Mouse (Mus musculus) frontal cortex, adult (tissue): ENCODE results near the gene Nme7.

Source experiments
- ATAC-seq: cut with Nextera tagmentation; 2 replicates; pipeline ENCODE4 v1.9.2; 2017; ENCODE audit warnings: mild to moderate bottlenecking, moderate library complexity, mixed read lengths; ENCODE audit not compliant: low TSS enrichment

The Nme7 gene

GRCm38 (mm10) chr1:164303821-164304220, at the start of gene Nme7:
Gene Nme7, plus strand, starts transcription at chr1:164304121.
- no peak for ATAC-seq

- no peak for ATAC-seq
Measured at GRCm38 (mm10) chr1:164254836-164255235, 49.1 kb upstream of the Nme7 start.

GRCm38 (mm10) chr1:164260171-164261028, 43.5 kb upstream of the Nme7 start:
- no peak for ATAC-seq

GRCm38 (mm10) chr1:164261553-164261952, 42.4 kb upstream of the Nme7 start:
- peak; percentile 92 for ATAC-seq

- ATAC-seq = no peak
Measured at GRCm38 (mm10) chr1:164270941-164271340, 33.0 kb upstream of the Nme7 start.

GRCm38 (mm10) chr1:164273659-164274058, 30.3 kb upstream of the Nme7 start:
- ATAC-seq = no peak

GRCm38 (mm10) chr1:164275455-164275954, 28.4 kb upstream of the Nme7 start, which contains the start of gene Ccdc181:
Gene Ccdc181, plus strand, starts transcription at chr1:164275585.
- peak; percentile 99 for ATAC-seq

- no peak for ATAC-seq
Measured at GRCm38 (mm10) chr1:164276552-164276951, 27.4 kb upstream of the Nme7 start.

- ATAC-seq = no peak
Measured at GRCm38 (mm10) chr1:164279332-164279731, 24.6 kb upstream of the Nme7 start.

- ATAC-seq = no peak
Measured at GRCm38 (mm10) chr1:164284007-164284406, 19.9 kb upstream of the Nme7 start.

- 0 out of 2 replicates have a peak, but pooled peaks have one; percentile 16 for ATAC-seq
Measured at GRCm38 (mm10) chr1:164287406-164287805, 16.5 kb upstream of the Nme7 start.

GRCm38 (mm10) chr1:164292040-164292439, 11.9 kb upstream of the Nme7 start:
- ATAC-seq = no peak

- no peak for ATAC-seq
Measured at GRCm38 (mm10) chr1:164294071-164294470, 9.8 kb upstream of the Nme7 start.

GRCm38 (mm10) chr1:164296473-164296872, 7.4 kb upstream of the Nme7 start:
- no peak for ATAC-seq

- ATAC-seq = no peak
Measured at GRCm38 (mm10) chr1:164301949-164302348, 2.0 kb upstream of the Nme7 start.

GRCm38 (mm10) chr1:164307124-164307751, 3.3 kb downstream of the Nme7 start, which contains the start of gene Blzf1:
Gene Blzf1, minus strand, starts transcription at chr1:164307489.
- ATAC-seq = peak; percentile 99

GRCm38 (mm10) chr1:164307922-164308321, 4.0 kb downstream of the Nme7 start:
- ATAC-seq = 0 out of 2 replicates have a peak, but pooled peaks have one; percentile 3

GRCm38 (mm10) chr1:164314085-164314484, 10.2 kb downstream of the Nme7 start:
- ATAC-seq = no peak

GRCm38 (mm10) chr1:164315266-164315665, 11.3 kb downstream of the Nme7 start:
- ATAC-seq = no peak

GRCm38 (mm10) chr1:164316697-164317096, 12.8 kb downstream of the Nme7 start:
- ATAC-seq = peak; percentile 80

GRCm38 (mm10) chr1:164317261-164317660, 13.3 kb downstream of the Nme7 start:
- no peak for ATAC-seq

- ATAC-seq = no peak
Measured at GRCm38 (mm10) chr1:164318474-164318873, 14.6 kb downstream of the Nme7 start.
